Mouse (Mus musculus) kidney, adult 2 months (tissue): ENCODE data around the gene Lcp1.

Experiments
- CTCF ChIP-seq: fragments of 200-500 bp; conservative IDR thresholded peaks from 2 replicates; pipeline ENCODE4 v1.5.1; 2011; ENCODE audit warnings: low read depth, mild to moderate bottlenecking, control low read depth, low read length, moderate library complexity, mixed read lengths; ENCODE audit not compliant: insufficient read depth, insufficient read length
- POLR2A ChIP-seq: fragments of 200-500 bp; IDR thresholded peaks from one replicate; pipeline ENCODE4 v1.6.1; 2011; ENCODE audit warnings: low read depth, low read length, control low read depth

GRCm38 (mm10) chr14:75188521-75188920, 57.6 kb downstream of the Lcp1 start:
- TF ChIP-seq CTCF (no peak), POLR2A (no peak)
